ENCODE assay signal across 8 mouse cellular contexts in the genomic region with DNA sequence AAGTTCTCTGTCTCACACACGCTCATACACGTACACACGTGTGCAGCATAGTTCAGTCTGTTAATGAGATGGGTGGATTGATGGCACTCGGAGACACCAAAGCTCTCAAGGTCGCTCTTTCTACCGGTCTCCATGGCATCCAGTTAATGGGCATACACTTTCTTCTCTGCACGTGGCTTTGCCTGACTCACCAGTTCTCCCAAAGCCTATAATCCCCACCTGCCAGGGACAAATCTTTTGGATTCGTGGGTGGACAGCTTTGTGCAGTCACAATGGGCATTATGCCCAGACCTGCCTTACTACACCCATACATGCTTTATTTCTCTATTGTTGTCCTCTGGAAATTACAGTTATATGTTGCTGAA. TPM values are rescaled to one million over a fixed set of nuclear protein-coding genes. Genes with fewer than 3 reads are reported as not detected.
A peak's percentile ranks its signal among the peaks of the same experiment; 100 is the strongest.
DNase-seq lines count a peak whose midpoint lies in the region; ATAC-seq and TF ChIP-seq lines count a peak whose summit lies in the region.

No protein-coding gene starts in this region.

- no peak for TF ChIP-seq CTCF in lung, embryonic 14.5 days (IDR thresholded peaks at IDR 0.05; ENCODE audit: low read depth)

- H3K9ac ChIP-seq in lung, embryonic 14.5 days, result peak overlapping the region; percentile 51
- H3K9ac ChIP-seq in neural tube, embryonic 13.5 days, result peak overlapping the region; percentile 91

- H3K4me2 ChIP-seq in lung, embryonic 14.5 days, result peak overlapping the region; percentile 88
- H3K4me2 ChIP-seq in neural tube, embryonic 13.5 days, result peak overlapping the region; percentile 96

- no peak for ATAC-seq in lung, embryonic 14.5 days (ENCODE audit: insufficient read depth)
- peak; percentile 15 for ATAC-seq in erythroblast, adult 5-6 weeks (replicated peaks; ENCODE audit: low FRiP score, poor library complexity, severe bottlenecking)
- peak; percentile 15; the same call in 1 of the 2 replicates for ATAC-seq in neural tube, embryonic 13.5 days (ENCODE audit: low read depth)

- peaks cover 33% of the 10 kb centered on the region for H3K36me3 ChIP-seq in lung, embryonic 14.5 days (ENCODE audit: insufficient read depth)
- peaks cover 44% of the 10 kb centered on the region for H3K36me3 ChIP-seq in neural tube, embryonic 13.5 days

- peak; percentile 54 for DNase-seq in cerebellum, adult 11-12 months
- no peak for DNase-seq in cerebellum, adult 8-10 months
- peak; percentile 28 for DNase-seq in lung, embryonic 14.5 days
- DNase-seq in lung, adult 18-20 months, result no peak
- DNase-seq in layer of hippocampus, adult 8-10 months (ENCODE audit: low spot score in 2 of 2), result peak; percentile 63 to 69
- DNase-seq in urinary bladder, postnatal 36 days (ENCODE audit: low spot score in 2 of 2), result no peak

- no peaks in the 10 kb centered on the region for H3K4me1 ChIP-seq in lung, embryonic 14.5 days (ENCODE audit: insufficient read depth)
- H3K4me1 ChIP-seq in neural tube, embryonic 13.5 days (replicated peaks), result peaks cover 32% of the 10 kb centered on the region

- peak overlapping the region; percentile 94 for H3K4me3 ChIP-seq in lung, embryonic 14.5 days (ENCODE audit: low read depth, low read length)
- peak overlapping the region; percentile 98 for H3K4me3 ChIP-seq in neural tube, embryonic 13.5 days

- 12% methylated on average over 8 of the region's 8 CpGs for WGBS in lung, embryonic 14.5 days
- 5% methylated on average over 8 of the region's 8 CpGs for WGBS in neural tube, embryonic 13.5 days

- H3K27me3 ChIP-seq in lung, embryonic 14.5 days (ENCODE audit: insufficient read depth, low read length), result no peaks in the 10 kb centered on the region
- H3K27me3 ChIP-seq in neural tube, embryonic 13.5 days, result no peaks in the 10 kb centered on the region

- peak overlapping the region; percentile 90; the same call in 1 of the 2 replicates for H3K27ac ChIP-seq in lung, embryonic 14.5 days (ENCODE audit: low read depth)
- peak overlapping the region; percentile 86 for H3K27ac ChIP-seq in neural tube, embryonic 13.5 days (replicated peaks)

- no peaks in the 10 kb centered on the region for H3K9me3 ChIP-seq in lung, embryonic 14.5 days (ENCODE audit: low read depth, low read length)
- no peaks in the 10 kb centered on the region for H3K9me3 ChIP-seq in neural tube, embryonic 13.5 days

RNA-seq across cellular contexts. Expression of a gene that starts 0.6 kb away (rescaled TPM):
- 119 and 125 TPM in 2 replicates for polyA plus RNA-seq in lung, embryonic 14.5 days (2014; fragmentation: Nextera tagmentation; extraction: Ambion mirVana)
- 7.9 and 20.3 TPM in 2 replicates for total RNA-seq in erythroblast, adult 5-6 weeks (2015; ENCODE audit: low replicate concordance)
- total RNA-seq in erythroblast, adult 5-6 weeks (2017; ENCODE audit: low replicate concordance), result 7.9 and 8.3 TPM in 2 replicates
- 10 to 100 TPM; 65.9 to 74.2 (median 67.9) TPM for total RNA-seq in layer of hippocampus, adult 8-10 months (2022)
- 165 and 172 TPM in 2 replicates for polyA plus RNA-seq in neural tube, embryonic 13.5 days (2015; fragmentation: Nextera tagmentation; extraction: Ambion mirVana)

RNA-seq across cellular contexts. Expression of a gene that starts 16.2 kb away (rescaled TPM):
- polyA plus RNA-seq in lung, embryonic 14.5 days (2014; fragmentation: Nextera tagmentation; extraction: Ambion mirVana), result 49.5 and 62.0 TPM in 2 replicates
- total RNA-seq in erythroblast, adult 5-6 weeks (2015; ENCODE audit: low replicate concordance), result 6.3 and 7.9 TPM in 2 replicates
- total RNA-seq in erythroblast, adult 5-6 weeks (2017; ENCODE audit: low replicate concordance), result 1.4 and 2.9 TPM in 2 replicates
- 10 to 100 TPM; 18.4 to 22.8 (median 21.2) TPM for total RNA-seq in layer of hippocampus, adult 8-10 months (2022)
- 11.3 and 17.1 TPM in 2 replicates for polyA plus RNA-seq in neural tube, embryonic 13.5 days (2015; fragmentation: Nextera tagmentation; extraction: Ambion mirVana)

RNA-seq across cellular contexts. Expression of a gene that starts 25.0 kb away (rescaled TPM):
- polyA plus RNA-seq in lung, embryonic 14.5 days (2014; fragmentation: Nextera tagmentation; extraction: Ambion mirVana), result 9.6 and 10.7 TPM in 2 replicates
- total RNA-seq in erythroblast, adult 5-6 weeks (2015; ENCODE audit: low replicate concordance), result 4.0 and 7.3 TPM in 2 replicates
- 6.8 and 8.4 TPM in 2 replicates for total RNA-seq in erythroblast, adult 5-6 weeks (2017; ENCODE audit: low replicate concordance)
- total RNA-seq in layer of hippocampus, adult 8-10 months (2022), result under 1 TPM in 3 of 4 experiments, not detected in 1; 0.25 to 0.85 (median 0.33) TPM
- polyA plus RNA-seq in neural tube, embryonic 13.5 days (2015; fragmentation: Nextera tagmentation; extraction: Ambion mirVana), result 2.3 TPM in 2 replicates

RNA-seq across cellular contexts. Expression of a gene that starts 39.3 kb away (rescaled TPM):
- 1.1 TPM in 2 replicates for polyA plus RNA-seq in lung, embryonic 14.5 days (2014; fragmentation: Nextera tagmentation; extraction: Ambion mirVana)
- 1.7 and 4.4 TPM in 2 replicates for total RNA-seq in erythroblast, adult 5-6 weeks (2015; ENCODE audit: low replicate concordance)
- total RNA-seq in erythroblast, adult 5-6 weeks (2017; ENCODE audit: low replicate concordance), result 2.1 and 7.8 TPM in 2 replicates
- 10 to 100 TPM; 55.4 to 75.1 (median 63.4) TPM for total RNA-seq in layer of hippocampus, adult 8-10 months (2022)
- polyA plus RNA-seq in neural tube, embryonic 13.5 days (2015; fragmentation: Nextera tagmentation; extraction: Ambion mirVana), result 19.5 and 23.3 TPM in 2 replicates

Comparison
In these comparisons a context has a peak if more than half of its experiments do, and no peak if none do; other contexts are left out.
1. DNase-seq: peak in cerebellum, adult 11-12 months (single experiment), lung, embryonic 14.5 days (single experiment) and layer of hippocampus, adult 8-10 months (2 of 2); none in cerebellum, adult 8-10 months (single experiment), lung, adult 18-20 months (0 of 2) and urinary bladder, postnatal 36 days (0 of 2).